Mouse (Mus musculus) bone marrow macrophage, adult 2 months (primary cell): Measurements from ENCODE around the gene Nme9. TPM values are rescaled to one million over a fixed set of nuclear protein-coding genes. Genes with fewer than 3 reads are reported as not detected.

ENCODE experiments used
- H3K27ac ChIP-seq: 2 replicates; pipeline ENCODE4 v1.5.1; 2012; ENCODE audit warnings: low read depth, low read length; ENCODE audit not compliant: insufficient read depth
- H3K4me1 ChIP-seq: 2 replicates; pipeline ENCODE4 v1.6.1; 2012; ENCODE audit warnings: low read length; ENCODE audit not compliant: control insufficient read depth, insufficient read depth
- H3K4me3 ChIP-seq: 2 replicates; pipeline ENCODE4 v1.5.1; 2012; ENCODE audit warnings: mild to moderate bottlenecking, low read length, moderate library complexity; ENCODE audit not compliant: insufficient read depth
- CTCF ChIP-seq: IDR thresholded peaks from 2 replicates; pipeline ENCODE4 v1.5.1; 2012; ENCODE audit warnings: low read depth, mild to moderate bottlenecking, low read length, moderate library complexity
- POLR2A ChIP-seq: IDR thresholded peaks from 2 replicates; pipeline ENCODE4 v1.6.1; 2012; ENCODE audit warnings: mild to moderate bottlenecking, low read depth, low read length, borderline replicate concordance
- polyA plus RNA-seq: library from polyadenylated mRNA; stranded (reverse); fragments of >200 nt; gene quantifications from 2 replicates; pipeline ENCODE4 v1.2.4, GENCODE M21; 2012; ENCODE audit not compliant: missing spikeins, insufficient read depth, insufficient read length

Nme9 gene
- polyA plus RNA-seq, 1 experiment = not detected

- Histone ChIP-seq H3K4me3 (no peak overlapping the region), H3K4me1 (no peaks in the 10 kb centered on the region), H3K27ac (no peak overlapping the region)
- no peak for TF ChIP-seq POLR2A
- no peak for TF ChIP-seq CTCF
These were observed 29.5 kb downstream of the Nme9 start for GRCm38 (mm10) chr9:99480764-99481163.

- Histone ChIP-seq H3K4me1 (no peaks in the 10 kb centered on the region), H3K4me3 (no peak overlapping the region), H3K27ac (no peak overlapping the region)
- TF ChIP-seq POLR2A = no peak
- TF ChIP-seq CTCF = no peak
These were observed 31.9 kb downstream of the Nme9 start for GRCm38 (mm10) chr9:99483191-99483590.

- Histone ChIP-seq H3K4me3 (no peak overlapping the region), H3K27ac (no peak overlapping the region), H3K4me1 (no peaks in the 10 kb centered on the region)
- TF ChIP-seq POLR2A (no peak), CTCF (no peak)
These were observed 33.4 kb downstream of the Nme9 start for GRCm38 (mm10) chr9:99484632-99485031.

GRCm38 (mm10) chr9:99485144-99485543, 33.9 kb downstream of the Nme9 start:
- no peak for TF ChIP-seq POLR2A
- no peak for TF ChIP-seq CTCF
- H3K4me1 ChIP-seq = no peaks in the 10 kb centered on the region
- no peak overlapping the region for H3K27ac ChIP-seq
- H3K4me3 ChIP-seq = no peak overlapping the region

GRCm38 (mm10) chr9:99487126-99487695, 35.9 kb downstream of the Nme9 start:
- Histone ChIP-seq H3K4me1 (no peaks in the 10 kb centered on the region), H3K4me3 (no peak overlapping the region), H3K27ac (no peak overlapping the region)
- TF ChIP-seq POLR2A = no peak
- no peak for TF ChIP-seq CTCF

- TF ChIP-seq POLR2A (no peak), CTCF (no peak)
These were observed 36.6 kb downstream of the Nme9 start for GRCm38 (mm10) chr9:99487841-99488240.

GRCm38 (mm10) chr9:99491050-99491449, 39.8 kb downstream of the Nme9 start:
- Histone ChIP-seq H3K4me3 (no peak overlapping the region), H3K4me1 (no peaks in the 10 kb centered on the region), H3K27ac (no peak overlapping the region)
- TF ChIP-seq CTCF (no peak), POLR2A (no peak)

More at GRCm38 (mm10) chr9:99487841-99488240, 36.6 kb downstream of the Nme9 start:
- Histone ChIP-seq H3K4me1 (no peaks in the 10 kb centered on the region), H3K27ac (no peak overlapping the region), H3K4me3 (no peak overlapping the region)

- no peak overlapping the region for H3K27ac ChIP-seq
- H3K4me3 ChIP-seq = no peak overlapping the region
- TF ChIP-seq CTCF = no peak
- no peak for TF ChIP-seq POLR2A
- no peaks in the 10 kb centered on the region for H3K4me1 ChIP-seq
These were observed 41.4 kb downstream of the Nme9 start for GRCm38 (mm10) chr9:99492634-99493200.

- Histone ChIP-seq H3K27ac (no peak overlapping the region), H3K4me1 (0 out of 2 replicates have a peak, but pooled peaks cover 2% of the 10 kb centered on the region), H3K4me3 (no peak overlapping the region)
- TF ChIP-seq POLR2A (no peak), CTCF (no peak)
These were observed 48.1 kb downstream of the Nme9 start for GRCm38 (mm10) chr9:99499336-99499735.

GRCm38 (mm10) chr9:99505875-99506274, 54.6 kb downstream of the Nme9 start:
- Histone ChIP-seq H3K27ac (no peak overlapping the region), H3K4me3 (no peak overlapping the region), H3K4me1 (peaks cover 6% of the 10 kb centered on the region)
- TF ChIP-seq CTCF = no peak
- no peak for TF ChIP-seq POLR2A

Other genes starting within 250 kb of the Nme9 start
- gene Faiml, start 214.2 kb upstream of the Nme9 start, polyA plus RNA-seq = not detected in 2 replicates
- 19.3 and 21.8 TPM in 2 replicates for gene Cep70, start 208.1 kb upstream of the Nme9 start, polyA plus RNA-seq
- gene Esyt3, start 92.9 kb upstream of the Nme9 start, polyA plus RNA-seq = not detected in 2 replicates
- 3.9 and 4.9 TPM in 2 replicates for gene Mras, start 14.1 kb upstream of the Nme9 start, polyA plus RNA-seq
- gene Armc8, start 117.4 kb downstream of the Nme9 start, polyA plus RNA-seq = 16.1 and 17.4 TPM in 2 replicates
- 13.2 and 15.7 TPM in 2 replicates for gene Dbr1, start 124.3 kb downstream of the Nme9 start, polyA plus RNA-seq
- not detected in 2 replicates for gene A4gnt, start 161.0 kb downstream of the Nme9 start, polyA plus RNA-seq
- 0.24 TPM in 1 of 2 replicates, not detected in the other for gene Dzip1l, start 178.0 kb downstream of the Nme9 start, polyA plus RNA-seq